Mouse (Mus musculus) gastrocnemius, adult 2 months (tissue): ENCODE measurements at regions not wholly inside any gene's neighbourhood (a gene's known extent, or its start where the extent isn't known, plus 50 kb on each side); places are given as distances from the start of the nearest gene placed in this dataset.

ENCODE experiments used
- DNase-seq: peaks from one replicate; pipeline ENCODE4 v3.0.0; 2022
- H3K27ac ChIP-seq: fragments of 200-600 bp; 2 replicates; pipeline ENCODE4 v1.8.1; 2022; ENCODE audit warnings: mild to moderate bottlenecking
- H3K4me3 ChIP-seq: fragments of 200-600 bp; 2 replicates; pipeline ENCODE4 v1.8.1; 2022; ENCODE audit warnings: mild to moderate bottlenecking, moderate library complexity
- CTCF ChIP-seq: fragments of 200-600 bp; IDR thresholded peaks from 2 replicates; pipeline ENCODE4 v1.8.1; 2022; ENCODE audit warnings: antibody characterized with exemption, mild to moderate bottlenecking, moderate library complexity
- intact Hi-C: fragments of 180-260 bp; cut with DNase I; formaldehyde crosslinking; loops from one replicate; pipeline ENCODE4 v1.15.1; 2025

DNA sequence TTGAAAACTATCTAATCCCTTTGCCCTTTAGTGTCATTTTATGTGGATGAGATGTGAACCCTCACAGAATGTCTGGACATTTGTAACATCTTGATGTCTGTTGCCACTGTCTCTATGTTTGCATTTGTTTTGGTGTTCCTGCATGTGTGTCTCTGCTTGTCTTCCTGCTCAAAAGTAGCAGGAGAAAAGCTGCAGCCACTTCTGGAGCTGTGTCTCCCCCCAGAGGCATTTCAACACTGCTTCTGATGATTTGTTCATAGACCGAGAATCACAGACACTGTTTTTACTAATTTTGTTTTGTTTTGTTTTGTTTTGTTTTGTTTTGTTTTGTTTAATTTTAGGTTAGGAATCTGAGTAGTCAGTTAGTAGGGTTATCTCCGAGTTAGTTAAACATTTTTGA, 883.8 kb downstream of the Gbe1 start:
- intact Hi-C loops = no loop called here
- Histone ChIP-seq H3K27ac (no peak overlapping the region), H3K4me3 (no peak overlapping the region)
- TF ChIP-seq CTCF = no peak
- DNase-seq = no peak

DNA sequence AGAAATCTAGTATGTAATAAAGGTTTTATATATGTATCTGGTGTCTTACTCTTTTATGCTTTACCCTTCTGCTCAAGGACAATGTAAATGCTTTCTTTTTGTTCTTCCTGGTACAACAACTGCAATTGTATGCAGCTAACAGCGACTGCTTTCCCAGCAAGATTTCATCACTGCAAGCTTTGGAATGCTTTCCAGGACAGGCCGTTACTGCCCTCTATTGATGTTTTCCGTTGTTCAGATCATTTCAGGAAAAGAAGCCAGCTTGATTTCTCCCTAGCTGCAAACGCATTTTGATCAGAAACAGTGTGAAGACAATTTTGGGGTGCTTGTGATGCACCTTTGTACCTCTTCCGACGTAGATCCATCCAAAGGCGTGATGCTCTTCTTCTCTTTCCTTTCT, 895.1 kb downstream of the Gbe1 start:
- Histone ChIP-seq H3K4me3 (no peak overlapping the region), H3K27ac (no peak overlapping the region)
- no peak for TF ChIP-seq CTCF
- intact Hi-C loops = no loop called here
- no peak for DNase-seq

DNA sequence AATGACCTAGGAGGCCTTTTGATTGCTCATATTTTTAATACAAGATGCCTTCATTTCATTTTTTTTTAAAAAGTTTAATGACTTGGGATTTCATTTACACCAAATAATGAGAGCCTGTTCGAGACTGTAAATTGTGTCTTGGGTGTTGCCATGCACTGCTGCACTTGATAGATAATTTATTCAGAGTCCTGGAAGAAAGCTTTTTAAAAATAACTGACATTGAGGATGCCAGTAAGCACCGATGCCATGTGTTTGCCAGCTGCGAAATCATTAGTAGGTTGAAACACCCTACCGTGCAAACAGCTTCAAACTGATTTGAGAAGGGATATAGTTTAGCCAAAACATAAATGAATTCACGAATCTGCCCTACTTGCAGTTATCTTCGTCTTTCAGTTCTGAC, 910.7 kb downstream of the Gbe1 start:
- Histone ChIP-seq H3K27ac (no peak overlapping the region), H3K4me3 (no peak overlapping the region)
- TF ChIP-seq CTCF = no peak
- intact Hi-C loops = no loop called here
- DNase-seq = no peak

DNA sequence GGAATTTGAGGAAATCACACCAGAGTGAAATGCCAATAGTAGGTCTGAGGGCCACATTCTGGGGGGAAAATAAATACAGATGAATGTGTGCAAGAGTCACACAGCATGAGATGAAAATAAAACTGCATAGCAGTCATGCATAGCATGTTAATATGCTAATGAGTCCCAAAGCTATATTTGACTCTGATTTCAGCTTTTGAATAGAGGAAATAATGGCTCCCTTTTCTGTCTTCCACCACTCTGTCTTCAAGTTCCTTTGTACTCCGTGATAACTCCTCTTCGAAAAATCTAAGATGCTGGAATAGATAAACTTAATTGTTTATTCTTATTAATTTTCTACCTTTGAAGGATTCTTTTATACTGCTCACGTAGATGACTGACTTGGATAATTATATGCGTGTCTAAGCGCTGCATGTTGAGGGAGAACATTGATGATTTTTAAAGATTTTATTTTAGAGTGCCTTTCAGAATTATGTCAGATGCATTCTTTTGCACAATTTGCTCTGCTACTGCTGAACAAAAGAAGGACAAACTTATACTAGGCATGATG, 916.4 kb downstream of the Gbe1 start:
- TF ChIP-seq CTCF = no peak
- no peak overlapping the region for H3K4me3 ChIP-seq
- no peak overlapping the region for H3K27ac ChIP-seq
- intact Hi-C loops = no loop called here
- no peak for DNase-seq

DNA sequence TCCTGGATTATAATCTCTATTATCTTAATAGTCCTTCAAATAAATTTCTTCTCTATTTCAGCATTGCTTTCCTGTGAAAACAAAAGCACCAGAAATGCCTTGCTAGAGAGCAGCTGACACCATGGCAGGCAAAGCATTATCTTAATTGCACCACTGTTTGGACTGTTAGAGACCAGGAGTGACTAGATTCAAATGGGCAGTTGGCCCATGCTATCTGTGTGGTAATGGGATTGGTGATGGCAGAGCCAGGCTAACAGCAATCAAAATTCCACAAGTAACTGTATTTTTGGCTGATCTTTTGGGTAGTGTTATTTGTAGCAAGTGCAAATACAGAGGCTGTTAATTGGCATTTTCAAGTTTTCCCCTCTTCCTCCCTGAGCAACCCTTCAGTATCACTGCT, 929.3 kb downstream of the Gbe1 start:
- intact Hi-C loops = no loop called here
- no peak overlapping the region for H3K27ac ChIP-seq
- TF ChIP-seq CTCF = no peak
- DNase-seq = no peak
- no peak overlapping the region for H3K4me3 ChIP-seq

DNA sequence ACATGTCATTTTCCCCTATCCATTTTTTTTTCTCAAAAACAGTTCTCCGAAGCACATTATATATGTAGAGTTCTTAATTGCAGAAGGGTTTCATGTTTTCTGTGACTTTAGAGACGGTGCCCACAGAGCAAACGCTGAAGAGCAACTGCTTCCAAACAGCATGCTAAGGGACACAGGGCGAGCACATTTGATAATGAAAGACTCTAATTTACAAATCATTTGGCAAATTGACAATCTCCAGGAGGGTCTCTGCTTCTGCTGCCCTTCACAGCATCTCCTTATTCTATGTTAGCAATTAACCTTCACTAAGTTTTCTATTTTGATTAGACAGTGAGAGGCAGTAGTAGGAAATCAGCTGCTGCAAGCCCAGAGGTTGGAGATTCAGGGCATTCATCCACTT, 929.7 kb downstream of the Gbe1 start:
- TF ChIP-seq CTCF = no peak
- DNase-seq = no peak
- Histone ChIP-seq H3K4me3 (no peak overlapping the region), H3K27ac (no peak overlapping the region)
- intact Hi-C loops = no loop called here

DNA sequence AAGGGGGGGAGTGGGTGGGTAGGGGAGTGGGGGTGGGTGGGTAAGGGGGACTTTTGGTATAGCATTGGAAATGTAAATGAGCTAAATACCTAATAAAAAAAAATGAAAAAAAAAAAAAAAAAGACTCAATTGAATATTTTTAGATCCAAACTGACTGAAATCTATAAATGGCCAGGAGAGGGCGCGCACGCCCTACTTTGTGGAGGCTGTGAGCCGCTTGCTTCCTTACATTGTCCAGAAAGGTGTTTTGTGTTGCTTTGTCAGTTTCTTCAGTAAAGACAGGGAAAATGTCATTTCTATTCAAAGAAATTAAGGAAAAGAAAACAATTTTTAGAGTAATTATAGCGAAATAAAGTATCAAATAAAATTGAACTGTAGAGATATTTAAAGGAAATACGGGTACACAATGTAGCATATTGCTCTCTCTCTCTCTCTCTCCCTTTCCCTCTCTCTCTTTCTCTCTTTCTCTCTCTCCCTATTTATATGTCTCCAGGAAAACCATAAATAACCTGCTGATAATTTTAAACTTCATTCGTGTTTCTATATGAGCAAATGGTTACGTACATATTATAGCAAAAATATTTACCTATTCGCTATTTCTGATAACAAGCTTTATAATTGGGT, 933.9 kb downstream of the Gbe1 start:
- DNase-seq = no peak
- H3K4me3 ChIP-seq = no peak overlapping the region
- H3K27ac ChIP-seq = no peak overlapping the region
- TF ChIP-seq CTCF = peak; percentile 52
- intact Hi-C loops = no loop called here

DNA sequence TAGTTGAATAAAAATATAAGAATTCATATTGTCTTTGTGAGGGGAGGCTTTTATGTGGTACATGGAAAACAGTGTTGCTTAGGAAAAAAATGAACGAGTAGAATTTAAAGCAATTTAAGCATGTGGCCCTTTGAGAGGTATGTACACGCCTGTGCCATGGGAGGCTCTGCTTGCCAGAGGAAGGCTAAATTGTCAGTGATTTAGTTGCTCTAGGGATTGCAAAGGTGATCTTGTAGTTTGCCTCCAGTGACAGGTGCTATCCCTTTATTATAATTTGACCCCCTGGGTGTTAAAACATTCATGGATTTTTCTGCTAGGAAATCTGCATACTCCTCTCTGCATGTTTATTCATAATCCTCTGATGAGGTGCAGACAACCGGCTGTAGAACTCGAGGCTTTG, 942.0 kb downstream of the Gbe1 start:
- H3K4me3 ChIP-seq = no peak overlapping the region
- TF ChIP-seq CTCF = no peak
- intact Hi-C loops = no loop called here
- DNase-seq = no peak
- H3K27ac ChIP-seq = no peak overlapping the region

DNA sequence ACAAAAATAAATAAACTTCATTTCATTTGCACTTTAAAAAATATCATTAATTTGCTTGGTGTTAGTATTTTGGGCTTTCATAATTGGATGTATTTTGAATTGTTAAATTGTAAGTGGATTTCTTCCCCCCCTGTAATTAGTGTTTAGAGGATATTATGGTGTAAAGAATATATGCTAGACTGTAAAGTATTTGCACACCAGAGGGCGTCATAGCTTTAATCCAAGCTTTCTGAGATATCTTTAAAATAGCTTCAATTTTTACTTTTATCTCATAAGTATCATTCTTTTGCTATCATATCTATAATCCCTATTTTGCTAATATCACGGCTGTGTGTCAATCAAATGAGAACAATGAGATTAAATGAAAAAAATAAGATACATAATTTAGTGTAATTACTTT, 942.4 kb downstream of the Gbe1 start:
- no peak overlapping the region for H3K4me3 ChIP-seq
- intact Hi-C loops = no loop called here
- H3K27ac ChIP-seq = no peak overlapping the region
- DNase-seq = no peak
- no peak for TF ChIP-seq CTCF

DNA sequence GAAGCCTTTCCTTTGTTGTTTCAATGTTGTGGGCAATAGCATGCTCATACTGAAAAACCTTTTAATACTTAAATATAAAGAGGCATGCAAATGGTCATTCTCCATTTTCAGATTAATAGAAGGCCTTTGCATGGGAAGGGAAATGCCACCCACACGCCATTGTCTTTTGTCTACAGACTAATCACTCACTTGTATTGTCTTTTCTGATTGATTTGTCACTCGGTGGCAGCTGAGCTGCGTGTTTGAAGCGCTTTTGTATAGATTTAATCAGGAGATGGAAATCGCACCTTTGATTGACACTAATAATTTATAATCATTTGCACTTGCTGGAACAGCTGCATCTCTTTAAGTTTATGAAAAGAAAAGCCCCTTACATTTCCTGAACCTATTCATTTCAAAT, 953.4 kb downstream of the Gbe1 start:
- DNase-seq = no peak
- no peak for TF ChIP-seq CTCF
- Histone ChIP-seq H3K4me3 (no peak overlapping the region), H3K27ac (no peak overlapping the region)
- intact Hi-C loops = no loop called here
